Mouse (Mus musculus) splenic B cell, adult 2 months (primary cell): ENCODE measurements around the gene Kcnj11.

ENCODE experiments used
- DNase-seq: peaks from one replicate; pipeline ENCODE4 v3.0.0-alpha.2; 2011; ENCODE audit warnings: low read depth, low spot score
- H3K27me3 ChIP-seq: 2 replicates; pipeline ENCODE4 v1.6.1; 2012; ENCODE audit warnings: mild to moderate bottlenecking, low read length, moderate library complexity, mixed read lengths; ENCODE audit not compliant: control insufficient read depth, poor library complexity, insufficient read depth, severe bottlenecking
- H3K36me3 ChIP-seq: 2 replicates; pipeline ENCODE4 v1.6.1; 2012; ENCODE audit warnings: mild to moderate bottlenecking, low read length, moderate library complexity, mixed read lengths; ENCODE audit not compliant: control insufficient read depth, poor library complexity, insufficient read depth, severe bottlenecking

Kcnj11 gene

DNA sequence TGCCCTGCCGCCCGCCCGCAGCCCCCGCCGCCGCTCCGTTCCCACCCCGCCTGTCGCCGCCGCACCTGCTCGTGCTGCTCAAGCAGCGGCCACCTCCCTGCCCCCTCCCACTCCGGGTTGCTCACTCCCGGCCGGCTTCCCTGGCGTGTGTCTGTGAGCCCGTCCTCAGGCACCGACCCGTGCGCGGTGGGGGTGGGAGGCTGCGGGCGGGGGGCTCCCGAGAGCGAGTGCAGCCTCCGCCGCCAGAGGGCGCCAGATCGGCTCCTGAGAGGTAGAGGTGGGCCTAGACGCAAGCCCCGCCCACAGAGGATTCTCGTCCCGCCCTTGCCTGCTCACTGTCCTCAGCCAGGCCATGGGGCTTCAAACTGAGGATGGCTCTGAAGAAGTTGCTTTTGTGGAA is at the start of gene Kcnj11:
TSS of gene Kcnj11 (minus strand) at position 202 of the 400 bp plus-strand sequence.
- peak; percentile 86 for DNase-seq
- Histone ChIP-seq H3K36me3 (no peaks in the 10 kb centered on the region), H3K27me3 (no peaks in the 10 kb centered on the region)

DNA sequence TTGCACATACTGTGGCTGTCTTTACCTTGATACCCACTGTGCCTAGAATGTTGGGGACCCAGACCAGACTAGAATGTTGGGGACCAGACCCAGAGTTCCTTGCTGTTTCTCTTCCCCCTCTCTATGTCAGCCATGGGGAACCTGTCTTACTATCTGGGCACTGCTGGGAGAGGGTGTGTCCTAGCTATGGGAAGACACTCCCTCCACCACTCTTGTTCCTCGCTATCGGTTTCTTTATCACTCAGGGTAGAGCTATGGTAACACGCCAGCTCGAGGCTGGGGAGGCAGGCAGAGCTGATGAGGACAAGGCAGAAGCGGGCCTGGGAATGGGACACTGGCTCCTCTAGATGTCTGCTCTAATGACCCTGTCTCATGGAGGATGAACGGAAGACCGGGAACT is 46.9 kb upstream of the Kcnj11 start:
- no peak for DNase-seq
- Histone ChIP-seq H3K27me3 (no peaks in the 10 kb centered on the region), H3K36me3 (no peaks in the 10 kb centered on the region)

- DNase-seq = no peak
- Histone ChIP-seq H3K36me3 (no peaks in the 10 kb centered on the region), H3K27me3 (no peaks in the 10 kb centered on the region)
Observed at GRCm38 (mm10) chr7:46146675-46147308, 46.2 kb upstream of the Kcnj11 start.

DNA sequence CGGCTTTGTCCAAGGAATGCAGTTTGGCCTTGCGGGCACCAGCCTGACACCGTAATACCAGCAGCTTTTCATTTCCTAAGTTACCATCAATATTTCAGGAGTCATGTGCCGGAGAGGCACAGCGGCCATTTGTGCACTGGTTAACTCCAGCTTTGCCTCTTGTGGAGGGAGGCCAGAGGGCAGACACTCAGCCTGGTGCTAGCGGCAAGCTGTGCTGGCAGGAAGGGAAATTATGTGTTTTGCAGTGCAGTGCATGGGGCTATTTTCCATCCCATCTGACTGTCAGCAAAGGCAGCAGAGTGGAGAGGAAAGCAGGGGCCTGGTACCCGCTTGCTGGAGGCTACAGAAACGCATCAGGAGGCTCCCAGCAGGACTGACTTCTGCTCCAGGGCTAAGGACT is 43.5 kb upstream of the Kcnj11 start:
- no peak for DNase-seq
- Histone ChIP-seq H3K27me3 (no peaks in the 10 kb centered on the region), H3K36me3 (no peaks in the 10 kb centered on the region)

DNA sequence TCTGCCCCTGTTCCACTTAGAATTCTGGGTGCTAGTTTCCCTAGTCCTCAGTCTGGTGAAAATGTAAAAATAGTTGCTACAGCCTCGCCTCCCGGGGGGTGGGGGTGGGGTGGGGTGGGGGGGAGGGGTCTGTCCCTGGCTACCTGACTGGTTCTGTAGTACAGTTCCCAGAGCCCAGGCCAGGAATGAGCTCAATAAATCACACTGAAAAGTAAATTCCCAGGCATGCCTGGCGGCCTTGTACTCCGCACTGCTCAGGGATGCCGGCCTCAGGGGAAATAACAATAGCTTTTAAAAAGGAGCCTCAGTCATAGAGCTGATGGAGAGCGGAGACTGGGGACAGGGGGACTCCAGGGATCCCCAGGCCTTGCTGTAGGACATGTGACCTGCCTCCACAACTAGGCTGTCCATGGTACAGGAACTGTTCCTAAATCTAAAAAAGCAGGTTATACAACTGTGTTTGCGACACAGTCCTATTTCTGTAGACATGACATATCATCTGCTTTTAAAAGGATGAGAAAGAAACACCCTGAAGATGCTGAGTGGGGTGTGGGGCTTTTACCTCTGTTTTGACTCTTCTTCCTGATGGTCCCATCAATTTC is 37.9 kb upstream of the Kcnj11 start:
- H3K36me3 ChIP-seq = no peaks in the 10 kb centered on the region
- no peaks in the 10 kb centered on the region; the same call in 1 of the 2 replicates for H3K27me3 ChIP-seq
- DNase-seq = no peak

- H3K36me3 ChIP-seq = no peaks in the 10 kb centered on the region
- no peaks in the 10 kb centered on the region; the same call in 1 of the 2 replicates for H3K27me3 ChIP-seq
- DNase-seq = no peak
Observed at GRCm38 (mm10) chr7:46133858-46134257, 33.3 kb upstream of the Kcnj11 start.

- no peaks in the 10 kb centered on the region for H3K36me3 ChIP-seq
- no peak for DNase-seq
- no peaks in the 10 kb centered on the region; the same call in 1 of the 2 replicates for H3K27me3 ChIP-seq
Observed at GRCm38 (mm10) chr7:46132229-46132628, 31.7 kb upstream of the Kcnj11 start.

DNA sequence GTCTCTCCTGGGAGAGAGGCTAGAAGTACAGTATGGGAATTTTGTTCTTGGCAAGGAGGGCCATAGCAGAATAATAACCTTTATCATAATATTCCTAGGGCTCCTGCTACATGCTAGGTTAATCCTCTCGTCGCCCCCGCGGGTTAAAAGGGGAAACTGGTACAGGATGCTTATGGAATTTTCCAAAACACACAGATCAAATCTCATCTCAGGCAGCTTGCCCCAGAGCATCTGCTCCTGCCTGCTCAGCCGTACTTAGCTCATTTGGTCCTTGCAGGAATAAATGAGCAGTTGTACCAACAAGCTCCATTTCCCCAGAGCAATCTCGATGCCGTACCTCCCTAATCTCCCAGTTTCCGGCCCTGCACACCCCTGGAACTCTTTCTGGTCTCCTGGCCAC is 31.2 kb upstream of the Kcnj11 start:
- H3K27me3 ChIP-seq = no peaks in the 10 kb centered on the region; the same call in 1 of the 2 replicates
- H3K36me3 ChIP-seq = no peaks in the 10 kb centered on the region
- DNase-seq = no peak

DNA sequence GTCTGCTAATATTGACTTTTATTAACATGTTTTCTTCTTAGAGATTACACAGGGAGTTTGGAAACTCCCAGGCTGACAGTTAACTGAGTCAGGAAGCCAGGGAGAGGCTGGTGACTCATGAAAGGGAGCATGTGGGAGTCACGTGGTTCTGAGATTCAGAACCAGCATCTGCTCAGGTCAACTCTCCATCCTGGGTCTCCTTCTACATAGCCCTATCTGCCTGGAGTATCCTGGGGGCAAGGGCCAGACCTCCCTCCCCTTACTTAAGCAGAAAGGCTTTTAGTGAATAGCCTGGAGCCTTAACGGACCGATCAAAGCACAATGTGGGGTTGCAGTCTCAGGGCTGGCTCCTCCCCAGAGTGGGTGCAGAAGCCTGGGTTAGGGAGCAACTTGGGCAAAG is 30.7 kb upstream of the Kcnj11 start:
- Histone ChIP-seq H3K27me3 (no peaks in the 10 kb centered on the region; the same call in 1 of the 2 replicates), H3K36me3 (no peaks in the 10 kb centered on the region)
- DNase-seq = no peak

DNA sequence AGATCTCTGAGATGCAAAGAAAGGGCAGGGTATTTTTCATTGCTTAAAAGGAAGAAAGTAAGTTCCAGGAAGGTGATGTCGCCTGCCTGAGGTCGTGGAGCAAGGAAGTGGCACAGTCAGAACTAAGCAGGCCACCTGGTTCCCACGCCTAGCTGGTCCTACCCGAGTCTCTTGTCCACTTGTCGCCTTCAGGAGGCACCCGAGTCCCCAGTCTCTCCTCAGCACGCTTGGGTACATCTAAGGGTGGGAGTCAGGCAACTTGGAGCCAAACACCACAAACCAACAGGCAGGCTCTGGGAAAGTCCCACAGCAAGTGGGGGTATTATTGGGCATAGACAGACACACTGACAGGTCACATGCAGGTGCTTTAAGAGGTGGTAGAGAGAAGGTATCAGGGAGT is 30.2 kb upstream of the Kcnj11 start:
- DNase-seq = no peak
- H3K27me3 ChIP-seq = no peaks in the 10 kb centered on the region; the same call in 1 of the 2 replicates
- no peaks in the 10 kb centered on the region for H3K36me3 ChIP-seq

- no peaks in the 10 kb centered on the region for H3K36me3 ChIP-seq
- no peaks in the 10 kb centered on the region; the same call in 1 of the 2 replicates for H3K27me3 ChIP-seq
- no peak for DNase-seq
Observed at GRCm38 (mm10) chr7:46129463-46130179, 29.1 kb upstream of the Kcnj11 start.

DNA sequence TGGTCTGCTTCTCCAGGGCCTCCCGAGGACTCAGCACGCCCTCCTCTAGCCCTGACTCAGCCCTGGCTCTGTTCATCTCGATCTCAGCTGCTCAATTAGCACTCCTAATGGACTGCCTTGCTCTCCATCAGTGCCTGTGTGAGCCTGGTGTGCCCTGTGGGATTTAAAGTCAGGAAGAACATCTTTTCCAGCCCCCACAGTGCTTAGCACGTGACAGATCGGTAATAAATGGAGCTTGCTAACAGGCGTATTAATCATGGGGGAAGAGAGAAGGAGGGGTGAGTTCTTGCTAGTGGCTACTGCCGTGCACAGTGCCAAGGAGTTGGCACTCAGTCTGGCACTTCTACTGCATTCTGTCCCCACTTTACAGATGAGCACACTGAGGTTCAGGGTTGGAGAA is 27.6 kb upstream of the Kcnj11 start:
- H3K27me3 ChIP-seq = no peaks in the 10 kb centered on the region
- DNase-seq = no peak
- no peaks in the 10 kb centered on the region for H3K36me3 ChIP-seq

GRCm38 (mm10) chr7:46125340-46125739 is 24.8 kb upstream of the Kcnj11 start:
- Histone ChIP-seq H3K36me3 (no peaks in the 10 kb centered on the region), H3K27me3 (no peaks in the 10 kb centered on the region)
- DNase-seq = no peak

GRCm38 (mm10) chr7:46124460-46124859 is 23.9 kb upstream of the Kcnj11 start:
- Histone ChIP-seq H3K27me3 (no peaks in the 10 kb centered on the region), H3K36me3 (no peaks in the 10 kb centered on the region)
- DNase-seq = no peak

GRCm38 (mm10) chr7:46122964-46123363 is 22.4 kb upstream of the Kcnj11 start:
- no peak for DNase-seq
- no peaks in the 10 kb centered on the region for H3K36me3 ChIP-seq
- H3K27me3 ChIP-seq = no peaks in the 10 kb centered on the region
